ENCODE assay signal across 8 mouse cellular contexts in genomic region chr1:132322711-132323542, GRCm38 (mm10). TPM values are rescaled to one million over a fixed set of nuclear protein-coding genes. Genes with fewer than 3 reads are reported as not detected.
DNase-seq lines count a peak whose midpoint lies in the region; ATAC-seq and TF ChIP-seq lines count a peak whose summit lies in the region.

No protein-coding gene starts in this region.

- no peak overlapping the region for H3K4me3 ChIP-seq in hindbrain, postnatal 0 days (ENCODE audit: low read length)

- no peaks in the 10 kb centered on the region for H3K36me3 ChIP-seq in hindbrain, postnatal 0 days (ENCODE audit: insufficient read depth, low read length)

- peak; percentile 19 for DNase-seq in adrenal gland, postnatal 14 days
- no peak for DNase-seq in adrenal gland, postnatal 4 days (ENCODE audit: low spot score in 2 of 2)
- DNase-seq in embryo, embryonic 11 days, result peak; percentile 91
- DNase-seq in hindbrain, postnatal 0 days (ENCODE audit: low spot score), result peak; percentile 85
- DNase-seq in lung, postnatal 25 days (ENCODE audit: low spot score), result peak; percentile 66
- no peak for DNase-seq in spleen, adult 18-20 months
- no peak for DNase-seq in adrenal gland, postnatal 25 days

- 16% methylated on average over 13 of the region's 13 CpGs for WGBS in hindbrain, postnatal 0 days

- no peak overlapping the region for H3K4me2 ChIP-seq in hindbrain, postnatal 0 days (ENCODE audit: low read depth, low read length)

- no peaks in the 10 kb centered on the region for H3K27me3 ChIP-seq in hindbrain, postnatal 0 days (ENCODE audit: insufficient read depth, low read length)

- peak; percentile 22; the same call in 1 of the 2 replicates for TF ChIP-seq CTCF in hindbrain, postnatal 0 days (IDR thresholded peaks at IDR 0.05; ENCODE audit: low read depth)

- ATAC-seq in hindbrain, postnatal 0 days, result peak; percentile 87
- no peak for ATAC-seq in megakaryocyte, adult 5-6 weeks (ENCODE audit: poor library complexity, severe bottlenecking)

- no peaks in the 10 kb centered on the region for H3K9me3 ChIP-seq in hindbrain, postnatal 0 days (ENCODE audit: low read length)

- H3K4me1 ChIP-seq in hindbrain, postnatal 0 days (ENCODE audit: insufficient read depth, low read length), result peaks cover 31% of the 10 kb centered on the region

- H3K27ac ChIP-seq in hindbrain, postnatal 0 days, result peak overlapping the region; percentile 71

- H3K9ac ChIP-seq in hindbrain, postnatal 0 days (replicated peaks; ENCODE audit: low read length), result peak overlapping the region; percentile 10; the same call in 1 of the 2 replicates

RNA-seq across cellular contexts. Expression of gene Nuak2, which starts 7.0 kb away (rescaled TPM):
- 3.7 and 5.6 TPM in 2 replicates for total RNA-seq in adrenal gland, postnatal 14 days (2021)
- 1 to 10 TPM; 3.3 to 7.4 TPM for total RNA-seq in adrenal gland, postnatal 4 days (2021)
- 6.2 and 7.7 TPM in 2 replicates for total RNA-seq in hindbrain, postnatal 0 days (2014; rRNA removed)
- polyA plus RNA-seq in hindbrain, postnatal 0 days (2015; fragmentation: Nextera tagmentation; extraction: Ambion mirVana), result 7.4 and 7.9 TPM in 2 replicates
- 23.9 and 24.2 TPM in 2 replicates for total RNA-seq in megakaryocyte, adult 5-6 weeks (2015)
- 14.3 and 16.7 TPM in 2 replicates for total RNA-seq in megakaryocyte, adult 5-6 weeks (2017)
- total RNA-seq in adrenal gland, postnatal 25 days (2021), result 2.4 and 4.8 TPM in 2 replicates

RNA-seq across cellular contexts. Expression of gene Klhdc8a, which starts 24.5 kb away (rescaled TPM):
- total RNA-seq in adrenal gland, postnatal 14 days (2021), result 64.1 and 71.4 TPM in 2 replicates
- total RNA-seq in adrenal gland, postnatal 4 days (2021), result 100 to 1,000 TPM; 100 to 109 TPM
- 23.0 and 26.0 TPM in 2 replicates for total RNA-seq in hindbrain, postnatal 0 days (2014; rRNA removed)
- polyA plus RNA-seq in hindbrain, postnatal 0 days (2015; fragmentation: Nextera tagmentation; extraction: Ambion mirVana), result 11.2 and 11.7 TPM in 2 replicates
- not detected in 2 replicates for total RNA-seq in megakaryocyte, adult 5-6 weeks (2015)
- total RNA-seq in megakaryocyte, adult 5-6 weeks (2017), result not detected in 2 replicates
- total RNA-seq in adrenal gland, postnatal 25 days (2021), result 116 and 153 TPM in 2 replicates

Comparison
In these comparisons a context has a peak if more than half of its experiments do, and no peak if none do; other contexts are left out.
1. DNase-seq: peak in adrenal gland, postnatal 14 days (single experiment), embryo, embryonic 11 days (single experiment), hindbrain, postnatal 0 days (single experiment) and lung, postnatal 25 days (single experiment); none in adrenal gland, postnatal 4 days (0 of 2), spleen, adult 18-20 months (0 of 2) and adrenal gland, postnatal 25 days (single experiment).
2. RNA of gene Klhdc8a, which starts 24.5 kb away (total RNA-seq): 116 to 153 TPM in adrenal gland, postnatal 25 days, 100 to 109 TPM in adrenal gland, postnatal 4 days, 64.1 to 71.4 TPM in adrenal gland, postnatal 14 days and 23.0 to 26.0 TPM in hindbrain, postnatal 0 days; not detected in megakaryocyte, adult 5-6 weeks; every median in the first group is over 10 times any median in the second.